ENCODE assay signal across 12 mouse cellular contexts in the genomic region with DNA sequence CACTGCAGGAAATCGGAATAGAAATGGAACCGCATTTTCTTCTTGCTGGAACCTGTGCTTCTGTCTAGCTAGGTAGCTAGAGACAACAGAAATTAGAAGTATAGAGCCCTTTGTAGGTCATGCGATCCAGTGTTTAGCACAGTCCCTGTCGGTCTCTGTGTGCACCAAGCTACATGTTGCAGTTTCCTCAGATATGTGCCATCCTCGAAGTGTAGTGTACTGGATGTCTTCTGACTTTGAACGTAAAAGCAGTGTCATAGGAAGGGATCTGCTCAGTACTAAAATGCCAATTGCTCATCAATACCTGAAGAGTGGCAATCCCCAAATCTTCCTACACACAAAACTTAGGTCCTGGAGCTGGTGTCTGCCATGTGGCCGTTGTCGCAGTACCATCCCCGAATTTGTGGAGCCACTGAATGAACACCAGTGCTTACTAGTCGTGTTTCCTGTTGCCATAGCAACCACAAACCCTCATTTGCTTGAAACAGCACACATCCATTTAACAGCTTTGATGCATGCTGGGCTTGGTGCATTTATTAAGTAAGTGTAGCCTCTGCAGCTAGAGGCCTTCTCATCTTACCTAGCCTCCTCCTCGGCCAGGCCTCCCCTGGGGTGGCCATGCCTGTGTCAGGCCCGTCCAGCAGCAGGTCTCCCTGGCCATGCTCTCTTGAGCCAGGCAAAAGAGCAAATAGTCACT.
DNase-seq lines count a peak whose midpoint lies in the region; ATAC-seq and TF ChIP-seq lines count a peak whose summit lies in the region.
"Had no signal": no experiment of that assay in that cellular context is flagged by ENCODE, and none has a peak within 500 bp of the region (broad histone marks: within the 10 kb centered on the region; RNA-seq: fewer than 3 reads in every experiment).

No protein-coding gene starts in this region.

- TF ChIP-seq POLR2A in MEL (IDR thresholded peaks at IDR 0.05; ENCODE audit: control insufficient read depth in 1 of 2, insufficient read depth in 1 of 2, low read depth in 1 of 2, low read length in 2 of 2, poor library complexity in 1 of 2): no peak

- 28% methylated on average over 12 of the region's 12 CpGs for WGBS in forebrain, postnatal 0 days
- 37% methylated on average over 12 of the region's 12 CpGs for whole genome bisulfite sequencing in midbrain, embryonic 13.5 days

- H3K9me3 ChIP-seq in MEL (replicated peaks; ENCODE audit: insufficient read depth, low read length): no peaks in the 10 kb centered on the region
- H3K9me3 ChIP-seq in forebrain, postnatal 0 days (ENCODE audit: low read length): no peaks in the 10 kb centered on the region
- no peaks in the 10 kb centered on the region for H3K9me3 ChIP-seq in midbrain, embryonic 13.5 days

- no peak overlapping the region for H3K4me3 ChIP-seq in MEL (ENCODE audit: control insufficient read depth in 1 of 2, insufficient read depth in 1 of 2, low read depth in 2 of 2, low read length in 2 of 2)
- no peak overlapping the region for H3K4me3 ChIP-seq in forebrain, postnatal 0 days (ENCODE audit: low read depth, low read length)
- H3K4me3 ChIP-seq in midbrain, embryonic 13.5 days (replicated peaks): no peak overlapping the region

- H3K9ac ChIP-seq in MEL (ENCODE audit: control insufficient read depth, low read depth, low read length, poor library complexity, severe bottlenecking): no peak overlapping the region
- H3K9ac ChIP-seq in forebrain, postnatal 0 days: 0 out of 2 replicates have a peak overlapping the region, but pooled peaks have one; percentile 6
- H3K9ac ChIP-seq in midbrain, embryonic 13.5 days (replicated peaks): no peak overlapping the region
- H3K9ac ChIP-seq: liver, postnatal 0 days had no signal

- H3K36me3 ChIP-seq in MEL (ENCODE audit: control insufficient read depth in 1 of 2, insufficient read depth in 2 of 2, low read length in 2 of 2): peaks cover 0 to 11% of the 10 kb centered on the region in 2 experiments; a peak in 2 of 4 replicates
- no peaks in the 10 kb centered on the region for H3K36me3 ChIP-seq in forebrain, postnatal 0 days (ENCODE audit: insufficient read depth)
- H3K36me3 ChIP-seq in midbrain, embryonic 13.5 days: no peaks in the 10 kb centered on the region

- TF ChIP-seq EP300 in MEL (IDR thresholded peaks at IDR 0.05; ENCODE audit: low read depth in 1 of 2, low read length in 2 of 2): no peak

- H3K4me1 ChIP-seq in MEL (ENCODE audit: control insufficient read depth in 1 of 2, insufficient read depth in 2 of 2, low read length in 2 of 2): peaks cover 8 to 20% of the 10 kb centered on the region in 2 experiments
- peaks cover 26% of the 10 kb centered on the region for H3K4me1 ChIP-seq in forebrain, postnatal 0 days (ENCODE audit: insufficient read depth)
- peaks cover 49% of the 10 kb centered on the region for H3K4me1 ChIP-seq in midbrain, embryonic 13.5 days (replicated peaks)

- H3K79me2 ChIP-seq in MEL (ENCODE audit: control insufficient read depth, insufficient read depth, low read length, poor library complexity): no peaks in the 10 kb centered on the region

- ATAC-seq in forebrain, postnatal 0 days: peak; percentile 88
- peak; percentile 72 for ATAC-seq in midbrain, embryonic 13.5 days
- ATAC-seq: liver, postnatal 0 days had no signal

- H3K27me3 ChIP-seq in MEL (ENCODE audit: control insufficient read depth in 1 of 2, insufficient read depth in 2 of 2, low read length in 2 of 2): no peaks in the 10 kb centered on the region
- no peaks in the 10 kb centered on the region for H3K27me3 ChIP-seq in forebrain, postnatal 0 days (ENCODE audit: insufficient read depth, low read length)
- H3K27me3 ChIP-seq in midbrain, embryonic 13.5 days: no peaks in the 10 kb centered on the region

- no peak overlapping the region for H3K27ac ChIP-seq in MEL (ENCODE audit: control insufficient read depth, low read depth, low read length)
- H3K27ac ChIP-seq in forebrain, postnatal 0 days (ENCODE audit: low read depth, low read length): peak overlapping the region; percentile 73
- peak overlapping the region; percentile 65 for H3K27ac ChIP-seq in midbrain, embryonic 13.5 days

- no peak for TF ChIP-seq CTCF in MEL (IDR thresholded peaks at IDR 0.05 in 2 of 3, conservative IDR thresholded peaks at IDR 0.05 in 1 of 3; ENCODE audit: control insufficient read depth in 1 of 3, insufficient read depth in 1 of 3, low read depth in 2 of 3, low read length in 3 of 3, poor library complexity in 1 of 3, severe bottlenecking in 1 of 3)
- no peak for TF ChIP-seq CTCF in forebrain, postnatal 0 days (IDR thresholded peaks at IDR 0.05; ENCODE audit: low read depth)

- peak; percentile 67 for DNase-seq in embryo, embryonic 10 days (ENCODE audit: low spot score)
- no peak for DNase-seq in embryo, embryonic 9.5 days (ENCODE audit: extremely low spot score)
- peak; percentile 34 for DNase-seq in MEL (ENCODE audit: low read depth, low spot score)
- DNase-seq in forebrain, postnatal 0 days: peak; percentile 90
- no peak for DNase-seq in lung, postnatal 14 days
- no peak for DNase-seq in thymus, postnatal 4 days
- DNase-seq in thymus, postnatal 14 days: no peak
- DNase-seq: heart, adult 18-20 months; kidney, postnatal 25 days; liver, postnatal 0 days; thymus, adult 2 months had no signal

- TF ChIP-seq RAD21 in MEL (IDR thresholded peaks at IDR 0.05; ENCODE audit: low read depth, low read length): no peak

- 0 out of 2 replicates have a peak overlapping the region, but pooled peaks have one; percentile 16 for H3K4me2 ChIP-seq in forebrain, postnatal 0 days (ENCODE audit: low read depth)
- no peak overlapping the region for H3K4me2 ChIP-seq in midbrain, embryonic 13.5 days (replicated peaks)

TF ChIP-seq in MEL, 35 proteins besides CTCF, POLR2A, EP300 and RAD21:
- TF ChIP-seq SIN3A (IDR thresholded peaks at IDR 0.05; ENCODE audit: low read length) (no peak), CHD2 (IDR thresholded peaks at IDR 0.05; ENCODE audit: low read length) (no peak), TAL1 (IDR thresholded peaks at IDR 0.05; ENCODE audit: low read length) (no peak), MXI1 (IDR thresholded peaks at IDR 0.05; ENCODE audit: low read depth, low read length) (no peak), POLR2AphosphoS5 (IDR thresholded peaks at IDR 0.05; ENCODE audit: borderline replicate concordance, low read depth, low read length) (no peak)

Comparison
In these comparisons a context has a peak if more than half of its experiments do, and no peak if none do; other contexts are left out.
1. DNase-seq: peak in embryo, embryonic 10 days (single experiment), MEL (single experiment) and forebrain, postnatal 0 days (single experiment); none in embryo, embryonic 9.5 days (single experiment), lung, postnatal 14 days (single experiment), thymus, postnatal 4 days (single experiment) and thymus, postnatal 14 days (single experiment).